Mouse (Mus musculus): Measurements from ENCODE around the gene Ptgfr. TPM values are rescaled to one million over a fixed set of nuclear protein-coding genes. Genes with fewer than 3 reads are reported as not detected.
A peak's percentile ranks its signal among the peaks of the same experiment; 100 is the strongest.

The Ptgfr gene
- total RNA-seq (2022): 1 to 10 TPM in 1 of 4 experiments, under 1 TPM in 3; 0.50 to 1.0 (median 0.73) TPM

DNA sequence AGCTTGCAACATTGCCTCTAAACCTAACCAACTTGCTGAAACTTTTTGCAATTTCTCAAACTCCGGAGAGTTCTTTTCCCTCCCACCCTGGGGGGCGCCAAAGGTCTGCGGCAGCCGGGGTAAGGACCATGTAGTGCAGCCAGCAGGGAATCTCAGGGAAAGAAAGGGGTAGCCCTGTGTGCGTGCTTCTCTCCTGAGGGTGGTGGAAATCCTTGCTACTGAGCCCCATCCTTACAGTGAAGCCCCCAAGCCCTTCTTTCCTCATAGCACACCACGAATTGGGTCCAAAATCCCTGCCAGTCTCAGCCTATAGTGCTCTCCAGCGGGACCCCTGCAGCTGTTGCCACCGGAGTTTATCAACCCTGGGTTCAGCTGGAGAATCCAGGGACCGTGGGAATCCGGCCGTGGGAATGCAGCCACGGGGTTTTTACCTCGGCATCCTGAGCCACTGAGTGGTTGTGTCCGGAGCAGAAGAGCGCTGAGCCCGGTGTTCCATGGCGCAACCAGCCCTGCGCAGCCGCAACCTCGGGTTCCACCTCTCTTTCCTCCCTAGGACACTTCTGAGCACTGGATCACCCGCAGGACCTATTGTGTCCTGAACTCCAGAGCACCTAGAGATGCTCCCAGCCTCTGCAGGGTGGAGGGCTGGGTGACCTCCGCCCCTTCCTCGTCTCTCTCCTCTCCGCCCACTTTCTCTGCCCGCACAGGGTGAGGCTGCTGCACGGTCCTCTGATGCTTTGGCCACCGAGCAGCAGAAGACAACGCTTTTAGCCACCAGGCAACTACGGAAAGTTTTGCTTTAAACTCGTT is at the start of gene Ptgfr:
Ptgfr (minus strand) TSS at position 760 of the 810 bp plus-strand sequence.
- peak in 1 of 2 experiments; percentile 3 for DNase-seq (ENCODE audit: low spot score in 2 of 2)

GRCm38 (mm10) chr3:151883881-151884280 is 46.5 kb upstream of the Ptgfr start:
- DNase-seq (ENCODE audit: low spot score in 2 of 2): no peak

DNA sequence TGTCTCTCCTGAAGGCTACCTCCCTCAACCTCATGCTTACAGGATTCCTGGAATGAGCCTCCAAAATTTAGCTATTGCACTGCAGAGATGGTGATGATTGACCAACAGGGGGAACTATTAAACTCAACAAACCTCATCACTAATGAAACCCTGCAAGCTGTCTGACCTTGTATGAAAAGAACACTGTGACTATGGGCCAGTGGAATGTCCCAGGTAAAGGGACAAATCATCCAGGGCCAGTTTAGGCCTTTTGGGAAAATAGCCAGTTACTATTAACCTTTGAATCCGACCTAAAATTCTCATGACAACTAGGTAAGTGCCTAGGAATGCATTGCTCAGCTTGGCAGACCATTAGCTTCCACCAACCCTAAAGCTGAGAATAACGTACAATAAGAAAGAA is 42.6 kb upstream of the Ptgfr start:
- DNase-seq (ENCODE audit: low spot score in 2 of 2): no peak

GRCm38 (mm10) chr3:151868970-151869369 is 31.5 kb upstream of the Ptgfr start:
- no peak for DNase-seq (ENCODE audit: low spot score in 2 of 2)

DNA sequence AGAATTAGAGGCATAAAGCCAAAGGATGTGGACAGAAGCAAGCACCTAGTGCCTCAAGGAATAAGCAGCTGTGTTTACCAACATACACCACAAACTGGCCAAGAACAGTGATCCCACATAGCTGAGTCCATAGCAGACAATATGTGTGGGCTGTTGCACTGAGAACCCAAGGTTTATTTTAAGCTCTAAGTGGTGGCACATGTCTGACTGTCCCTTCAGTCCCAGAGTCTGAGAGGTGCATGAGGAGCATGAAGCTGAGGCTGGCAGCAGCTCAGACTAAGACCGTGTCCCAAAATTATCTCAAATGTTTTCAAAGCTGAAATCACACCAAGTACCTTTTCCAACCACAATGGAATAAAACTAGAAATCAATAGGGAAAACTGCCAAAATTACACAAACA is 13.9 kb upstream of the Ptgfr start:
- no peak for DNase-seq (ENCODE audit: low spot score in 2 of 2)

DNA sequence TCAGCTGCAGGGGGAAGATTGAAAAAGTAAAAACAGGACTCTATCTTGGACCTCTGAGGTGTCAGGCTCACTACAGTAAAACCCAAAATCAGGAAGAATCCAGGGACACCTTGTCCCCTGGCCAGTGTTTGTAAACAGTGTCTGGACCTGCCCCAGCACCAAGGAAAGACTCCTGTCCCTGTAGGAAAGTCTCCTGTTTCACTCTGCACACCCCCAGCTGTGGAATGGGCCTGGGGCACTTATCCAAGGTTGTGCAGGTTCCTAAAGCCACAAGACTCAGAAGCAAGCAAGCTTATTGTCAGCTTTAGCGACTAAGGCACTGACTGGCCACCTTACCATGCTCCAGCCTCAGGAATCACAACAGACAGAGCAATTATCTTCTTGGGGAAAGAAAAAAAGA is 13.2 kb upstream of the Ptgfr start:
- no peak for DNase-seq (ENCODE audit: low spot score in 2 of 2)

DNA sequence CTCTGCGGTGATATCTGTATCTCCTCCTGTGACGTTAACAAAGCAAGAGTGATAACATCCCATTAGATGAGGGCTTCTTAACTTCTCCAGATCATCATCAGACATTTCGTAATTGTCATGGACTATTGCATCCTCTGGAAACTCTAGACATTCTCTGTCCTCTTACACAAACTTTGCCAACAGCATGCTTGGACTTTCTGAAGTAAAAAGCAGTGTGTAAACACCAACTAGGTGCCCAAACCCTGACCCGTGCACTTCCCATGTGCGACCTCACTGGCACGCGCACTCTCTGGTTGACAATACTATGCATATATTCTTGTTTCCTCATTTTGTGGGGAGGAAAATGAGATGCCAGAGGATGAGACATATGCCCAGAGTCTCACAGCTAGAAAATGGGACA is 8.9 kb upstream of the Ptgfr start:
- no peak for DNase-seq (ENCODE audit: low spot score in 2 of 2)

- no peak for DNase-seq (ENCODE audit: low spot score in 2 of 2)
Measured at GRCm38 (mm10) chr3:151844361-151845154, 7.1 kb upstream of the Ptgfr start.

- no peak for DNase-seq (ENCODE audit: low spot score in 2 of 2)
Measured at GRCm38 (mm10) chr3:151840688-151841087, 3.3 kb upstream of the Ptgfr start.

- DNase-seq (ENCODE audit: low spot score in 2 of 2): no peak
Measured at GRCm38 (mm10) chr3:151838372-151838771, 942 bp upstream of the Ptgfr start.

- DNase-seq (ENCODE audit: low spot score in 2 of 2): no peak
Measured at GRCm38 (mm10) chr3:151837749-151838148, 319 bp upstream of the Ptgfr start.

- DNase-seq (ENCODE audit: low spot score in 2 of 2): no peak
Measured at GRCm38 (mm10) chr3:151836451-151836850, 979 bp downstream of the Ptgfr start.

DNA sequence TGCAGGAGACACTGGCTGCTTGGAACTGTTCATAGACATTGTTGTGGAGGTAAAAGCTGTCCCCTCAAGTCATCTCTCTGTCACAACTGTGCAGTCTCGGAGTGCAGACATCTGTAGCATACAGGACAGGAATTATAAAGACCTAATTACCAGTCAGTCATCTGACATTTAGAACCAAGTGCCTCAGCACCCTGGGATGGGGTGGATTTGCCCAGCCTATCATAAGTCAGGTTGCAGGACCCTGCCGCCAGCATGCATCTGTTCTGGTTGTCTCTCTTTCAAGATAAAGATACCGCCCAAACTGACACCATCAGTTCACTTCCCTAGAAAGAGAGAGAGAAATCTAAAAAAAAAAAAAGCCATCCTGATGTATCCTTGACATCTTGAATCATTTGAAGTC is 1.6 kb downstream of the Ptgfr start:
- DNase-seq (ENCODE audit: low spot score in 2 of 2): no peak

DNA sequence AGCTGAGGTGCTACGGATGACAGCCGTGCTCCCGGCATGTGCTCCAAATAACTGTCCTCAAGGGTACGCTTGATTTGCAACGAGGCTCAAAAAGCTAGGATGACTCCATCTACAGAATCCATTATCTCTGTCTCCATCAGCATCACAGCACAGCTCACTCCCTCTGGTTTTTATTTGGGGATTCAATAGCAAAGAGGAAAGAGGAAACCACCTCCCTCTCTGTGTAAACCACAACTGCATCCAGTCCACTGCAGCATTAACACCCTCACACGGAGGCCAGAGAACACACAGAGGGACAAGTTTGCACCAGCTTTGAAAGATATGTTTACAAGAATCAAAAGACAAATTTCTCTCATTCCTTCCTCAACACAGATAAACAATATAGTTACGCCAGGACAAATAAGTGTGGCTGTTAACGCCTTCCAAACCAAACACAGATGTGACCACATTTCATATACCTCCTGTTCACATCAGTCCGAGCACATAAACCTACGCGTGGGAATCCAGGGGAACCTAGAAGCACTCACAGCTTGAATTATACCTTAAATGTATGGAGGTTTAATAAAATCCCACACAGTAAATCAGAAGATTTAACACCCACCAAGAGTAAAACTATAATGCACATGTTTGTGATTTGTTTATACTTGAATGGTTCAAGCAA is 9.3 kb downstream of the Ptgfr start:
- no peak for DNase-seq (ENCODE audit: low spot score in 2 of 2)

GRCm38 (mm10) chr3:151819811-151820210 is 17.6 kb downstream of the Ptgfr start:
- DNase-seq (ENCODE audit: low spot score in 2 of 2): no peak

DNA sequence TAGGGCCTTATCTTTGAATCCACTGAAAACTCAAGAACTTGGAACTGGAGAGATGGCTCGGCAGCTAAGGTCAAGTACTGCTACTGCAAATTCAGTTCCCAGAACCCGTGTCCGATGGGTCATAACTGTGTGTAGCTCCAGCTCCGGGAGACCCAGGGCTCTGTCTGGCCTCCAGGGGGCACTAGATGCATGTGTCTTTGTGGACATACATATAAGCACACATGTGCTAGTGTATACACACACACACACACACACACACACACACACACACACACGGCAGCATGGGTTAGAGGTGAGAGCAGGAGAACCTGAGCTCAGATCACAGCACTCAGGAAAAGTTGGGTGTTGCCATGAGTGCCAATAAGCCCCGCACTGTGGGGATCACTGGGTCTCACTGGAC is 19.2 kb downstream of the Ptgfr start:
- DNase-seq (ENCODE audit: low spot score in 2 of 2): no peak

GRCm38 (mm10) chr3:151808613-151809012 is 28.8 kb downstream of the Ptgfr start:
- DNase-seq (ENCODE audit: low spot score in 2 of 2): no peak

DNA sequence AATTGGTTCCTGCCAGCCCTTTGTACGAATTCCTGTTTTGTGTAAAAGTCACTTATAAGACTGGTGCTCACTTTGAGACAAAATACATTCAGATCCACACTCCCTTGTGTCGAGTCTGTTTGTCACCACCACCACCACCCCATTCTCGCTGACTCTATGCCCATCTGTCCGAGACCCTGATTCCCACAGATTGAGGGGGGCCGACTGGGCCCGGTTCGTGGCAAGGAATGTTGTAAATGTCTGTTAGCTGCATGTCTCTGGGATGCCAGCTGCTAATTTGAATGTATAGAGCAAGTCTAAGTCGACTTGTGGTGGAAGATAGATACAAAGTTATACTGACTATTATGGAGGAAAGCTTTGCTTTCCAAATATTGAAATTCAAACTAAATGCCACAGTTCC is 48.8 kb downstream of the Ptgfr start:
- no peak for DNase-seq (ENCODE audit: low spot score in 2 of 2)

- DNase-seq (ENCODE audit: low spot score in 2 of 2): peak; percentile 16 to 45
Measured at GRCm38 (mm10) chr3:151775089-151775488, 62.3 kb downstream of the Ptgfr start.

- DNase-seq (ENCODE audit: low spot score in 2 of 2): peak; percentile 7 to 47
Measured at GRCm38 (mm10) chr3:151771074-151771473, 66.4 kb downstream of the Ptgfr start.

GRCm38 (mm10) chr3:151749737-151750136 is 87.7 kb downstream of the Ptgfr start, which contains the start of gene Ifi44:
Gene Ifi44 (minus strand): TSS chr3:151749960.
- no peak for DNase-seq (ENCODE audit: low spot score in 2 of 2)

GRCm38 (mm10) chr3:151748514-151748913 is 88.9 kb downstream of the Ptgfr start:
- DNase-seq (ENCODE audit: low spot score in 2 of 2): no peak

All from layer of hippocampus, adult 8-10 months (tissue).